Mouse (Mus musculus) left cerebral cortex, postnatal 4 days (tissue): Measurements from ENCODE around the gene Hsd3b6. TPM values are rescaled to one million over a fixed set of nuclear protein-coding genes. Genes with fewer than 3 reads are reported as not detected.
"Not testable (repeated sequence)": the region's sequence is repeated elsewhere in the genome, so short reads cannot be mapped to it uniquely, and the experiment has no call there.

Experiments
- DNase-seq: peaks from one replicate; pipeline ENCODE4 v3.0.0-alpha.2; 2022
- intact Hi-C: fragments of 180-260 bp; cut with DNase I; formaldehyde crosslinking; loops from one replicate; pipeline ENCODE4 v1.15.1; 2025
- total RNA-seq, 2 experiments: library from RNA; stranded (reverse); gene quantifications; 2 replicates each; pipeline ENCODE4 v1.2.3; 2021

The Hsd3b6 gene
- not detected for total RNA-seq

DNA sequence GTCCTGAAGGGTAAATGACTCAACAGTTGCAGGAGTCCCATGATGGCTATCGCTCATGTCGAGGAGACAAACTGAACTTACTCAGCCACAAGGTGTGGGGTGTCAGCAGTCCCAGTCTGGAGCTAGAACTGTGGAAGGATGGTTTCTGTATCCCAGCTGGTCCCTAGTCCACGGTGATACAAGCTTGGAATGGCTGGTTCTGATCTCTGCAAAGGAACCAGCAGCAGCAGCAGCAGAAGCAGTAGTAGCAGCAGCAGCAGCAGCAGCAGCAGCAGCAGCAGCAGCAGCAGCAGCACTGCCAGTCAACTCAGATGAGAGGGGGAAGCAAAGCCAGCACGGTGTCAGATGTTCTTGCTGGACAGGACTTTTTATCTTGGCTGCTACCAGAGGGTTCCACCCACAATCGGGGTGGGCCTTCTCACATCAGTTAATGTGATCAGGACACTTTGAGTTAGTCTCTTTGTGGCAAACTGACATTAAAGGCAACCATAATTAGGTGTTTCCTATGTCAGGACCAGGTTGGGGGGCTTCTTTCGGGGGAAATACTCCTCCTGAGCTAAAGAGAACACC is at the start of gene Hsd3b6:
Gene Hsd3b6, minus strand, starts transcription at position 343 of the 570 bp plus-strand sequence.
- DNase-seq: no peak
- intact Hi-C loops: no loop called here

DNA sequence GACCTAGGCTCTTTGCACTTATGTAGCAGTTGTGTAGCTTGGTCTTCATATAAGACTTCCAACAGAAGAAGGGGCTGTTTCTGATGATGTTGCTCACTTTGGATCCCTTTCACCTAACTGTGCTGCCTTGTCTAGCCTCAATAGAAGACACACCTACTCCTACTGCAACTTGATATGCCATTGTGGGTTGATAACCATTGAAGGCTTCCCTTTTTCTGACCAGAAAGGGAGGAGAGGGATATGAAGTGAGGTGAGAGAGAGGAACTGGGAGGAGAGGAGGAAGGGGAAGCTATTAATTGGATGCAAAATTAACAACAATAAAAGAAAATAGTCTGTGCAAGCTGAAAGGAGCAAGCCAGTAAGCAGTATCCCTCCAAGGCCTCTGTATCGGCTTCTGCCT is 48.6 kb upstream of the Hsd3b6 start:
- DNase-seq: no peak
- intact Hi-C loops: no loop called here

DNA sequence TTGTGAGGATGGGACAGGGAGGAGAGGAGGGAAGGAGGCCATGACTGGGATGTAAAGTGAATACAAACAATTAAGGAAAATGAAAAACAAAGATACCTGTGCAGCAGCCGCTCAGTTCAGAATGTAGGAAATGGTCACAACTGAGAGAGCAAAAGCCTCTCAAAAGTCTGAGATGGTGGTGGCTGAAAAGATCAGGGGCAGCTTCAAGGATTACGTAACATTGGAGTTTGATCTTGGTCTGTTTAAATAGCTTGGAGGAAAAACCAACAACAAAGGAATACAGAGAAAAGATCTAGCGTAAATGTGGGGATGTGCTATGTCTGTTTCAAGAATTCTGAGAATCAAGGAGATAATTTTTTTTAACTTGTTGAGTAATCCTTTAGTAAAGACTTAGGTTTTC is 45.3 kb upstream of the Hsd3b6 start, which contains the start of gene Hsd3b1:
Gene Hsd3b1, minus strand, starts transcription at position 219 of the 400 bp plus-strand sequence.
- no peak for DNase-seq
- intact Hi-C loops: no loop called here

DNA sequence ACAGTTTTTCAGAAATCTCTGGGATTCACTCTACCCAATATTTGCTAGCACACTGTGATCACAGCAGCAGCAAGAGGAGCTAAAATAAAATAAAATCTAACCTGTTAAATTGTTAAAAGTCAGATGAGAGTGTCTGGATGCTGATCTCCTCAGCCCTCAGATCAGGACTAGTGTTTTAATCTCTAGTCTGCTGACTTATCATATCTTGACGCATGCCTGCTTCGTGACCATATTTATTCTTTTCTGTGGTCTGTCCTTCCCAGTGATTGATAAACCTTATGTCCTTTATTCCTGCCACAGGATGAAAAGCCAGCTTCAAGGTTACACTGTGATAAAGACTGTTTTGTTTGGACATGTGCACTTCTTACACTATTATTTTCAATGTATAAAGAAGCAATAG is 43.8 kb upstream of the Hsd3b6 start:
- intact Hi-C loops: no loop called here
- DNase-seq: no peak

DNA sequence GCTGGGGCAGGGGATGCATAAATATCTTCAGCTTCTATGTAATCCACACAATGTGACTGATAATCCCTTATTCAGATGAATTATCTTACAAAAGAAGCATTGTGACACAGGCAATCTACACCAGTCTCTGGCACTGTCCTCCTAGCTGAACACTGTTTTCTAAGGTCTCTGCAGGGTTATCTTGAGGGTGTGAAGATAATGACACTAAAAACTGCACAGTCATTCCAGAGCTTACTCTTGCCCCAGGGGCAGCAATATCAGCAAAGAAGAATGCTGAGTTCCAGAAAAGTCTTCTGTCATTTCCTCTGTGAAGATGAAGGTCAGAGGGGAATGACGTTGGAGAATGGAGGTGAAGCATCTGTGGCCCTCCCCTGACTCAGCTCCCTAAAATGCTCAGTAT is 42.6 kb upstream of the Hsd3b6 start:
- intact Hi-C loops: no loop called here
- DNase-seq: no peak

DNA sequence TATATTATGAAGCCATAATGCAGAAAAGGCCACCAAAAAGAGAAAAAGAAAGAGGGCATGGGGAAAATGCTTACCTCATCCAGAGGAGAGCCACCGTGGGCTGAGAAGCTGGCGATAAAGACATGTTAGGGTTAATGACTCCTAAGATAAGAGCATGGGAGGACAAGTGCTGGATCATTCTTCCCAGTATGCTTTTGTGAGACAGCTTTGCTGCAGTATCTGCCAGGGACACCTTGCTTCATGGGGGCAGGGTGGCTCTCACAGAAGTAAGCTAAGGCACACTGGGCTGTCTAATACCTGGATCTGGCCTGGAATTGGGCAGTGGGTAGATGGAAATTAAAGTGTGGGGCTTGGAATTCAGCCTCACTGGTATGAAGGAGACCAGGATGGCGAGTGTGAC is 40.9 kb upstream of the Hsd3b6 start:
- intact Hi-C loops: no loop called here
- no peak for DNase-seq

DNA sequence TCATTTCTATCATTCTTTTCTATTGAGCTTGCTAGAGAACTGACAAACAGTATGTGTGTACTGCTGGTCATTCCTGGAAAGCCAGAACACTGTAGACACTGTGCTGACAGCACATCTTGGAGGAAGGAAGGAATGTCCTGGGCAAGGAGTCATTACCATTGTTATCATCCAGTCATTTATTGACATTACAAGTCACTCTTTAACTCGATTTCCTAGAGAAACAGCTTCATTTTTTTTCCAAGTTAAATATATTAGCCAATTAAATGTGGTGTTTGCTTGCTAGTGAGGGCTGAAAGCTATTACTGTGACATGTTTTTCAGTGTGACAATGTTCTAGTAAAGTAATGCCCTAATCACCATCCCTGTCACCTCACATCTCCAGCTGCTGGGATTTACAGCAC is 39.4 kb upstream of the Hsd3b6 start:
- intact Hi-C loops: no loop called here
- no peak for DNase-seq

DNA sequence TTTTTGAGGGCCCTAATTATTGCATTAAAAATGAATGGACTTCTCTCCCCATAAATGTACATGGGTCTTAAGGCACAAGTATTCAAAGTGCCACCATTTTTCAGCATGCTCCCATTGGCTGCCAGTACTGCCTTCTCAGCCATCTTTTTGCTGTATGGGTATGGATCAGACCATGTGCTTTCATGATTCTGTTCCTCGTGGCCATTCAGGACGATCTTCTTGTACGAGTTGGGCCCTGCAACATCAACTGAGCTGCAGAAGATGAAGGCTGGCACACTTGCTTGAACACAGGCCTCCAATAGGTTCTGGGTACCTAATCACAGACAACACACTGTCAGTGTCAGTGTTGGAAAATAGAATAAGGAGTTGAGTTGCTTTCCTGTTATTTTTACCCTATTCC is 38.8 kb upstream of the Hsd3b6 start:
- no peak for DNase-seq
- intact Hi-C loops: no loop called here

DNA sequence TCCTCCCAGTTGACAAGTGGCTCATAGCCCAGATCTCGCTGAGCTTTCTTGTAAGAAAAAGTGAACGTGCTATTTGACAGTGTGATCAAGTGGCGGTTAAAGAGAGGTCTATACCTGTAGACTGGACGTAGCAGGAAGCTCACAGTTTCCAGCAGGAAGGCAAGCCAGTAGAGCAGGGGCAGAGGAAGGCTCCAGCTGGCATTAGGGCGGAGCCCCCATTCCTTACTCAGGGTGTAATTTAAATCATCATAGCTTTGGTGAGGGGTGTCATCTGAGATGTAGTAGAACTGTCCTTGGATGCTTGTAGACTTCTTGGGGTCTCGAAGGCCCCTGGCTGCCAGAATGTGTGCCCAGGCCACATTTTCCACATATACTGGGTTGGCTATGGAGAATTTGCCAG is 38.4 kb upstream of the Hsd3b6 start:
- no peak for DNase-seq
- intact Hi-C loops: no loop called here

DNA sequence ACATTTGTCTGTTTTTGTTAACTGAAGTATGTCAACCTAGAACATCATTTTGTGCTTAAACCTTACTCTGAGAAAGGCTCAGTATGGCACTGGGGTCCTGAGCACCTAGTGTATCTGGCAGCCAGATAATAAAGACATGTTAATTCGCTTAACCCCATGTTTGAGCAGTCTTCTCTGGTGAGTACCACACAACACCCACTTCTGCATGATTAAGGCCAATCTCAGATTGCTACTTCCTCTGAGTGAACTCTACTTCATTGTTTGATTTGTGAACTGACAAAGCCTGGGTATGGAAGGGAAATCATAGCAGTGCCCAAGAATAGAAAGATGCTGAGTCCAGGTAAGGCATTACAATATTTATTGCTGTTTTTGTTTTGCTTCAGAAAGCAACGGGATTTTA is 37.6 kb upstream of the Hsd3b6 start:
- intact Hi-C loops: no loop called here
- DNase-seq: no peak

DNA sequence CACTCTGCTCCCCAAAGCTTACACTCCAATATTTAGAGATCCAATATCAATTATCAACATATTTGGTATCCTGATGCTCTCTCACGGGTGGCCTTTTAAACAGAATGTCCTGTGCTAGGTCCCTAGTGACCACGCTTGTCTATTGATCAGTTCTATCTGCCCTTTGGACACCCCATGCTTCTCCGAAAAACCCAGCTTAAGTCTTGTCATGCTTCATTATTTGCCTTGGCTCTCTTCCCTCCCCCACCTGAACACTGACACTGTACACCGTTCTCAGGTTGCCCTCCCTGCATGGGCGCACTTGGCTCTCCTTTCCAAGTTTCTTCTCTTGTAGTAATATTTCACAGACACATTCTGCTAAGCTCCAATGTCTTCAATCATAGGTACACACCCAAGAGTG is 36.0 kb upstream of the Hsd3b6 start:
- intact Hi-C loops: no loop called here
- no peak for DNase-seq

DNA sequence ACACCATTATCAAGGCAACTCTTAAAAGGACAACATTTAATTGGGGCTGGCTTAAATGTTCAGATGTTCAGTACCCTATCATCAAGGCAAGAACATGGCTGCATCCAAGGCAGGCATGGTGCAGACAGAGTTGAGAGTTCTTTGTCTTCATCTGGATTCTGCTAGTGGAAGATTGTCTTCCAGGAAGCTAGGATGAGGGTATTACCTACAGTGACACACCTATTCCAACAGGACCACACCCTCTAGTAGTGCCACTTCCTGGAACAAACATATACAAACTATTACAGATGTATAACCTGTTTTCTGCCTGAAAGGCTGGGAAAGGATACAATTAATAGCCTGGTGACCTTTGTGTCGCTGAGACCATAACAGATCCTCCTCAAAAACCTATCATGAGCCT is 34.7 kb upstream of the Hsd3b6 start:
- intact Hi-C loops: no loop called here
- DNase-seq: no peak

DNA sequence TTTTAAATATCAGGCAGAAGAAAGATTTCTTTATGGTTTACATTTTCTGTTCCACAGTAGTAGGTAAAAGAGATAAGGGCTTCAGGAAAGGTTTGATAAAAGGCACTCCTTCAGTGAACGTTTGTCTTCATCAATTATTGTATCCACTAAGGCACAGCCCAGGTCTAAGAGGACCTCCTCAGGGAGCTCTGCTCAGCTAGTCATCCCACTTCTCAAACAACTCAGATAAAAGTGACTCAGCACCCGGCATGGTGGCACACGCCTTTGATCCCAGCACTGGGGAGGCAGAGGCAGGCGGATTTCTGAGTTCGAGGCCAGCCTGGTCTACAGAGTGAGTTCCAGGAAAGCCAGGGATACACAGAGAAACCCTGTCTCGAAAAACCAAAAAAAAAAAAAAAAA is 1.6 kb downstream of the Hsd3b6 start:
- intact Hi-C loops: loop anchor here (2.0 kb wide), 1 partner anchor 94 kb away; no protein-coding TSS in a partner anchor
- not testable (repeated sequence) for DNase-seq

DNA sequence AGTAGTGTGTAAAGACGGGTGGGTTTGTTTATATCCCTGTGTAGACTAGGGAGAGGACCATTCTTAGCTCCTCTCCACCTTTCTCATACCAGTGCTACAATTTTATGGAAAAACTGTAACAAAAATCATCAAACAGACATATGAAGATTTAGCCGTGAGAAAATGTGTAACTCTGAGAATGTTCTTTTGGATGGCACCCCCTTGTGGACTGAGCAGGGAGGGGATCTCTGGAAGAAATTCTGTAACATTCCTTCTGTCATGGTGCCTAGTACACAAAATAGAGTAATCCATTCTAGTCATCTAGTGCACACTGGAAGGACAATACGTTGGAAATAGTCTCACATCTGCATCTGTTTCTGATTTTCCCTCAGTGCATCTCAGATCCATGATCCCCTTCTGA is 9.2 kb downstream of the Hsd3b6 start:
- intact Hi-C loops, DNase-seq: not testable (repeated sequence)

DNA sequence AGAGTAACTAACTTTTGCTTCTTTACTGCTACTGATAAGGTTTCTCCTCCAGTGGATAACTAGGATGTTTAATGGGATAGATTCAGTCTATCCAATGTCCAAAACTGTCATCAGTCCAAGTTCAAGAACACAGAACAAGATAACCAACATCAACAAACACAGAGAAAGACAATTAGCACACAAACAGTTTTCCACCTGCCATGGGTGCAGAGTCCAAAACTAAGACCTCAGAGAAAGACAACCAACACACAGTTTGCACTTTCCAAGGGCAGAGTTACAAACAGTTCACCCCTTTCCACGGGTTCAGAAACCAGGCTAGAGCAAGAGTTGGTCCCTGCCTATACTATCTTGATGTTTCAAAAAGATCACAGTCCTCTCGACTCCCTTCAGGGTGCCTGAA is 27.7 kb downstream of the Hsd3b6 start:
- intact Hi-C loops: no loop called here
- no peak for DNase-seq

DNA sequence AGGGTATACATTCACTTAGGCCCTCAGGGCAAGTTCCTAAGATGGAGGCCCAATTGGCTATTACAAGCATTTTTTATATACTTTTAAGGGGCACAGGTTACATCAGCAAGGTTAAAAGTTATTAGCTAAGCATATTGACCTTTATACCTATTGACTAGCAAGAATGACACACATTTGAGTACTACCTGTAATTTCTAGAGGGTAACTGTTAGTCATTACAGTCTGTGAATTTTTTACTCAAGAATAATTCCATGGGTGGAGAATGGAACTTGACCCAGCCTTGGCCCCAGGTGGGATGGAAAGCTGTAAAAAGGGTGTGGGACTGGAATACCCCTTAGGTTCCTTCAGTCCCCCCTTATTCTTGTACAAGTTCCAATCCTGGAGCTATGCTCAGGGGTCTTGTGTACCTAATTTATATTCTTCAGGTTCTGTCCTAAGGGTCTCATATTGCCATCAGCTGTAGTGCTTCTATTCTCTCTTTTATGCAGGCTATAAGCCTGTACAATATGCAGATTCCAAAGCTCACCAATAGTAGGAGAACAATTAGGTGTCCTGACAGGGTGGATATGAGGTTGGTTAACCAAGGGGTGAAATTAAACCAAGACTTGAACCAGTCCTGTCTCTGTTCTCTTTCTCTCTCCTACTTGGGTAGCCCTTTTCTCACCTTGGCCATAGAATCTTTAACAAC is 31.9 kb downstream of the Hsd3b6 start:
- DNase-seq: no peak
- intact Hi-C loops: no loop called here

DNA sequence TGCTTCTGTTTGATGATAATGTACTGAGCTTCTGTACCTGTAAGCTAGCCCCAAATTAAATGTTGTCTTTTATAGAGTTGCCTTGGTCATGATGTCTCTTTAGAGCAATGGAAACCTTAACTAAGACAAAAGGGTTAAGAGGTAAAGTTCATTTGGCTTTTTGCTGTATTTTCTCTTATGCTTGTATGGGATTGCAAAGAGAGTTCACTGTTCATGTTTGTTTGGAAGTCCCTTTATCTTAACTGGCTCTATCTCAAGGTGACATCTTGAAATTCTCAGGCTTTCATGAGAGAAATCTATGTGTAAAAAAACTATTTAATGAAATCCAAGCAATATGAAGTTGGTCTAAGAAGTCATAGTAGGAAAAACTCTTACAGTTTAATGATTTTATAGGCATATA is 33.3 kb downstream of the Hsd3b6 start:
- intact Hi-C loops: no loop called here
- no peak for DNase-seq

DNA sequence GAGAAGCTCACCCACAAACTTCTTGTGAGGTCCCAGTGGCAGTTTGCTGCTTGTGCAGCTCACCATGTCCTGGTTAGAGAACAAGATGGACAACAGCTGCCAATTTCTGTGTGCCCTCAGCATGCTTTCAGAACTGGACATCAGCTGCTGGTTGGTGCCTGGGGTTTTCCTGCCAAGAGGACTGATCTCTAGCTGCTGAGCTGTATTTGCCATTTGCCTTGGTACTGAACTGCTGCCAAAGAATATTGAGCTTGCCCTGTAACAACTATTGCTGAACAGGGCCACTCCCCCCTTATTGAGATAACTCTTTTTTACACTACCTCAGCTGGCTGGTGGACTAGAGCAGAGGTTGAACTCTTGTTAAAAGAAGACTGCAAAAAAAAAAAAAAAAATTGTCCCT is 50.1 kb downstream of the Hsd3b6 start:
- intact Hi-C loops: no loop called here

DNA sequence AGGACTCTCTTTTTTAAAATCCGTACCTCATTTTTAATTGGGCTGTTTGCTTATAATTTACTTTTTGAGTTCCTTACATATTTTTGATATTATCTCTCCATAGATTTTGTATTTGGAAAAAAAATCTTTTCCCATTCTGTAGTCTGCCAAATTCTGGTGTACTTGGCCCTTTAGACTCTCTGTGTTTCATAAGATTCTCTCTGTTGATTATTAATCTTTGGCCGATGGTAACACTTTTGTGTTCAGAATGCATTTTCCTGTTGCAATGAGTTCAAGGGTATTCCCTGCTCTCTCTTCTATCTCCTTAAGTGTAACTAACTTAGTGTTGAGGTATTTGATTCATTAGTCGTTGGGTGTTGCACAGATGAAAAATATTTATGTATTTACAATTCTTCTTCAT is 57.4 kb downstream of the Hsd3b6 start:
- intact Hi-C loops: no loop called here
- DNase-seq: no peak

More for the DNA sequence above, 50.1 kb downstream of the Hsd3b6 start:
- DNase-seq: no peak
